Mouse (Mus musculus): ENCODE measurements around the gene Chchd1. TPM values are rescaled to one million over a fixed set of nuclear protein-coding genes. Genes with fewer than 3 reads are reported as not detected.

Gene Chchd1
- 10 to 100 TPM; 21.1 to 22.4 TPM for total RNA-seq (2023)

GRCm38 (mm10) chr14:20702741-20703381 is at the start of gene Chchd1:
Chchd1 (plus strand) TSS chr14:20703006.

GRCm38 (mm10) chr14:20656361-20656760 is 46.4 kb upstream of the Chchd1 start, which contains the start of gene Myoz1:
Myoz1 (minus strand) TSS chr14:20656540.

GRCm38 (mm10) chr14:20668154-20668810 is 34.5 kb upstream of the Chchd1 start, which contains the start of gene Synpo2l:
Synpo2l (minus strand) TSS chr14:20668354.

GRCm38 (mm10) chr14:20674064-20674833 is 28.6 kb upstream of the Chchd1 start, which contains the start of gene Sec24c:
Sec24c (plus strand) TSS chr14:20674308.

GRCm38 (mm10) chr14:20694884-20695760 is 7.7 kb upstream of the Chchd1 start, which contains the start of gene Fut11:
Fut11 (plus strand) TSS chr14:20694968.

GRCm38 (mm10) chr14:20707201-20708190 is 4.7 kb downstream of the Chchd1 start, which contains the start of gene Zswim8:
Zswim8 (plus strand) TSS chr14:20707552.

GRCm38 (mm10) chr14:20733952-20734774 is 31.4 kb downstream of the Chchd1 start, which contains the start of gene Ndst2:
Ndst2 (minus strand) TSS chr14:20734562.

Other genes starting within 250 kb of the Chchd1 start
- gene Anxa7, start 222.9 kb upstream of the Chchd1 start, total RNA-seq (2023), result 10 to 100 TPM; 42.2 to 52.4 TPM
- gene Mss51, start 206.1 kb upstream of the Chchd1 start, total RNA-seq (2023), result 1 to 10 TPM; 1.5 to 2.1 TPM
- 10 to 100 TPM; 57.0 to 61.1 TPM for gene Ppp3cb, start 156.4 kb upstream of the Chchd1 start, total RNA-seq (2023)
- 1 to 10 TPM; 2.5 to 2.8 TPM for gene Usp54, start 61.9 kb upstream of the Chchd1 start, total RNA-seq (2023)
- not detected for gene Myoz1, start 46.5 kb upstream of the Chchd1 start, total RNA-seq (2023)
- gene Synpo2l, start 34.7 kb upstream of the Chchd1 start, total RNA-seq (2023), result not detected
- 100 to 1,000 TPM; 115 to 121 TPM for gene Sec24c, start 28.7 kb upstream of the Chchd1 start, total RNA-seq (2023)
- gene Fut11, start 8.0 kb upstream of the Chchd1 start, total RNA-seq (2023), result 1 to 10 TPM; 6.0 to 6.3 TPM
- gene Zswim8, start 4.5 kb downstream of the Chchd1 start, total RNA-seq (2023), result 10 to 100 TPM; 93.3 to 94.3 TPM
- 10 to 100 TPM; 42.3 TPM for gene Ndst2, start 31.6 kb downstream of the Chchd1 start, total RNA-seq (2023)
- gene Camk2g, start 91.1 kb downstream of the Chchd1 start, total RNA-seq (2023), result 10 to 100 TPM; 51.2 to 52.6 TPM
- gene Plau, start 133.7 kb downstream of the Chchd1 start, total RNA-seq (2023), result 10 to 100 TPM; 25.9 to 33.6 TPM
- 100 to 1,000 TPM; 155 to 160 TPM for gene Vcl, start 226.4 kb downstream of the Chchd1 start, total RNA-seq (2023)